ENCODE assay signal across 8 mouse cellular contexts in genomic region chr14:8346255-8346997, GRCm38 (mm10). TPM values are rescaled to one million over a fixed set of nuclear protein-coding genes. Genes with fewer than 3 reads are reported as not detected.
A peak's percentile ranks its signal among the peaks of the same experiment; 100 is the strongest.
DNase-seq lines count a peak whose midpoint lies in the region; ATAC-seq and TF ChIP-seq lines count a peak whose summit lies in the region.

No protein-coding gene starts in this region.

- peak; percentile 68; the same call in 1 of the 2 replicates for TF ChIP-seq EP300 in heart, adult 2 months (IDR thresholded peaks at IDR 0.05; ENCODE audit: insufficient read depth, low read depth, low read length)

- no peaks in the 10 kb centered on the region for H3K36me3 ChIP-seq in embryonic facial prominence, embryonic 11.5 days (replicated peaks; ENCODE audit: control insufficient read depth, insufficient read depth, low read depth, low read length)
- no peaks in the 10 kb centered on the region for H3K36me3 ChIP-seq in heart, adult 2 months (ENCODE audit: control insufficient read depth, insufficient read depth, low read length)
- no peaks in the 10 kb centered on the region for H3K36me3 ChIP-seq in limb, embryonic 11.5 days (ENCODE audit: control insufficient read depth, insufficient read depth, low read length)

- 26% methylated on average over 7 of the region's 7 CpGs for WGBS in embryonic facial prominence, embryonic 11.5 days
- 28% methylated on average over 7 of the region's 7 CpGs for WGBS in heart, adult 2 months
- WGBS in limb, embryonic 11.5 days = 19% methylated on average over 7 of the region's 7 CpGs

- intact Hi-C loops in heart, adult 2 months (cut with DNase I) = loop anchor here (1.0 to 5.0 kb wide), 5 partner anchors 46 to 379 kb away; no protein-coding TSS in a partner anchor

- DNase-seq in 3134 (ENCODE audit: extremely low read depth, insufficient read length, low spot score) = peak; percentile 34
- DNase-seq in adrenal gland, postnatal 25 days = peak; percentile 84
- peak; percentile 89 for DNase-seq in embryonic facial prominence, embryonic 11.5 days (ENCODE audit: low spot score)
- peak; percentile 73 to 89 for DNase-seq in heart, adult 2 months
- DNase-seq in kidney, adult 8-10 months = peak; percentile 86 to 90
- peak; percentile 96 for DNase-seq in limb, embryonic 11.5 days (ENCODE audit: low spot score)
- DNase-seq in naive thymus-derived CD4-positive, alpha-beta T cell, adult 2 months (ENCODE audit: low read depth) = peak; percentile 78
- DNase-seq in spleen, postnatal 4 days (ENCODE audit: low spot score in 2 of 2) = peak; percentile 63 to 91

- TF ChIP-seq CTCF in heart, adult 2 months (IDR thresholded peaks at IDR 0.05) = peak; percentile 99; the same call in 1 of the 2 replicates

- TF ChIP-seq POLR2A in heart, adult 2 months (IDR thresholded peaks at IDR 0.05; ENCODE audit: insufficient read depth, low read depth, low read length) = no peak

- ATAC-seq in embryonic facial prominence, embryonic 11.5 days (replicated peaks; ENCODE audit: insufficient number of reproducible peaks, low FRiP score, low TSS enrichment, low read depth) = peak; percentile 11; the same call in 1 of the 2 replicates
- ATAC-seq in limb, embryonic 11.5 days (ENCODE audit: insufficient number of reproducible peaks, low FRiP score, low TSS enrichment, low read depth) = peak; percentile 60; the same call in 1 of the 2 replicates

- H3K4me3 ChIP-seq in embryonic facial prominence, embryonic 11.5 days (ENCODE audit: low read depth, low read length) = no peak overlapping the region
- H3K4me3 ChIP-seq in heart, adult 2 months = no peak overlapping the region
- no peak overlapping the region for H3K4me3 ChIP-seq in limb, embryonic 11.5 days (ENCODE audit: low read depth, low read length)

- no peak overlapping the region for H3K4me2 ChIP-seq in embryonic facial prominence, embryonic 11.5 days (ENCODE audit: low read depth, low read length)
- H3K4me2 ChIP-seq in limb, embryonic 11.5 days (ENCODE audit: low read depth, severe bottlenecking) = no peak overlapping the region

- H3K9me3 ChIP-seq in embryonic facial prominence, embryonic 11.5 days (replicated peaks; ENCODE audit: control insufficient read depth, low read length) = no peaks in the 10 kb centered on the region
- no peaks in the 10 kb centered on the region for H3K9me3 ChIP-seq in limb, embryonic 11.5 days (ENCODE audit: control insufficient read depth, low read length)

- H3K27ac ChIP-seq in embryonic facial prominence, embryonic 11.5 days (replicated peaks; ENCODE audit: low read depth, low read length) = no peak overlapping the region
- H3K27ac ChIP-seq in heart, adult 2 months = no peak overlapping the region
- H3K27ac ChIP-seq in limb, embryonic 11.5 days (replicated peaks; ENCODE audit: low read depth, low read length) = no peak overlapping the region

- no peaks in the 10 kb centered on the region for H3K4me1 ChIP-seq in embryonic facial prominence, embryonic 11.5 days (ENCODE audit: control insufficient read depth, insufficient read depth, low read length)
- H3K4me1 ChIP-seq in heart, adult 2 months (ENCODE audit: control insufficient read depth, insufficient read depth, low read length) = peaks cover 4% of the 10 kb centered on the region; the same call in 1 of the 2 replicates
- no peaks in the 10 kb centered on the region for H3K4me1 ChIP-seq in limb, embryonic 11.5 days (ENCODE audit: control insufficient read depth, insufficient read depth, low read length)

- no peaks in the 10 kb centered on the region for H3K79me2 ChIP-seq in heart, adult 2 months (replicated peaks; ENCODE audit: control insufficient read depth, insufficient read depth, low read length)

- no peak overlapping the region for H3K9ac ChIP-seq in embryonic facial prominence, embryonic 11.5 days (replicated peaks; ENCODE audit: low read length)
- no peak overlapping the region for H3K9ac ChIP-seq in heart, adult 2 months (ENCODE audit: low read depth, low read length)
- no peak overlapping the region for H3K9ac ChIP-seq in limb, embryonic 11.5 days (ENCODE audit: low read length)

- no peaks in the 10 kb centered on the region for H3K27me3 ChIP-seq in embryonic facial prominence, embryonic 11.5 days (ENCODE audit: control insufficient read depth, insufficient read depth, low read length)
- no peaks in the 10 kb centered on the region for H3K27me3 ChIP-seq in heart, adult 2 months (ENCODE audit: control insufficient read depth, insufficient read depth, low read length)
- H3K27me3 ChIP-seq in limb, embryonic 11.5 days (ENCODE audit: control insufficient read depth, insufficient read depth, low read length) = no peaks in the 10 kb centered on the region

RNA-seq across cellular contexts. Expression of gene Fam107a, which starts 28.6 kb away (rescaled TPM):
- 1.6 and 2.9 TPM in 2 replicates for total RNA-seq in adrenal gland, postnatal 25 days (2021)
- polyA plus RNA-seq in embryonic facial prominence, embryonic 11.5 days (2014; fragmentation: Nextera tagmentation; extraction: Ambion mirVana) = 0.39 and 1.1 TPM in 2 replicates
- 10 to 100 TPM in 1 of 2 experiments, 1 to 10 TPM in 1; 5.4 to 17.2 TPM for total RNA-seq in heart, adult 2 months (2021)
- polyA plus RNA-seq in heart, adult 2 months (2012; rRNA removed) = 3.6 and 5.1 TPM in 2 replicates
- polyA plus RNA-seq in limb, embryonic 11.5 days (2014; fragmentation: Nextera tagmentation; extraction: Ambion mirVana) = 0.32 and 0.55 TPM in 2 replicates

RNA-seq across cellular contexts. Expression of gene Oit1, which starts 32.1 kb away (rescaled TPM):
- not detected in 2 replicates for total RNA-seq in adrenal gland, postnatal 25 days (2021)
- 0.22 and 0.33 TPM in 2 replicates for polyA plus RNA-seq in embryonic facial prominence, embryonic 11.5 days (2014; fragmentation: Nextera tagmentation; extraction: Ambion mirVana)
- not detected for total RNA-seq in heart, adult 2 months (2021)
- 1.8 TPM in 1 of 2 replicates, not detected in the other for polyA plus RNA-seq in heart, adult 2 months (2012; rRNA removed)
- polyA plus RNA-seq in limb, embryonic 11.5 days (2014; fragmentation: Nextera tagmentation; extraction: Ambion mirVana) = not detected in 2 replicates

Comparison
In these comparisons a context has a peak if more than half of its experiments do, and no peak if none do; other contexts are left out.
1. DNase-seq: peak in every context shown above with its lines; median percentile 96 in limb, embryonic 11.5 days; 89 in embryonic facial prominence, embryonic 11.5 days; 88 in kidney, adult 8-10 months; 84 in adrenal gland, postnatal 25 days; 81 in heart, adult 2 months; 78 in naive thymus-derived CD4-positive, alpha-beta T cell, adult 2 months; 77 in spleen, postnatal 4 days; 34 in 3134.